9 mouse cellular contexts compared by ENCODE assay signal in genomic region chr10:90733632-90734031, GRCm38 (mm10).
A peak's percentile ranks its signal among the peaks of the same experiment; 100 is the strongest.
DNase-seq lines count a peak whose midpoint lies in the region; ATAC-seq and TF ChIP-seq lines count a peak whose summit lies in the region.
"Had no signal": no experiment of that assay in that cellular context is flagged by ENCODE, and none has a peak within 500 bp of the region (broad histone marks: within the 10 kb centered on the region; RNA-seq: fewer than 3 reads in every experiment).

No protein-coding gene starts in this region.

- 21% methylated on average over 5 of the region's 5 CpGs for WGBS in midbrain, embryonic 10.5 days
- WGBS in midbrain, embryonic 16.5 days: 23% methylated on average over 5 of the region's 5 CpGs
- WGBS in forebrain, postnatal 0 days: 23% methylated on average over 5 of the region's 5 CpGs
- WGBS in midbrain, postnatal 0 days: 31% methylated on average over 5 of the region's 5 CpGs

- H3K36me3 ChIP-seq in midbrain, embryonic 10.5 days: no peaks in the 10 kb centered on the region
- H3K36me3 ChIP-seq in midbrain, embryonic 16.5 days (ENCODE audit: control insufficient read depth, insufficient read depth, low read length): no peaks in the 10 kb centered on the region
- H3K36me3 ChIP-seq in forebrain, postnatal 0 days (ENCODE audit: insufficient read depth): no peaks in the 10 kb centered on the region
- H3K36me3 ChIP-seq in midbrain, postnatal 0 days (ENCODE audit: insufficient read depth, low read length): no peaks in the 10 kb centered on the region
- H3K36me3 ChIP-seq: heart, embryonic 15.5 days had no signal

- H3K4me1 ChIP-seq in midbrain, embryonic 10.5 days: 0 out of 2 replicates have a peak, but pooled peaks cover 6% of the 10 kb centered on the region
- peaks cover 8% of the 10 kb centered on the region for H3K4me1 ChIP-seq in midbrain, embryonic 16.5 days (ENCODE audit: control insufficient read depth, insufficient read depth, low read length)
- no peaks in the 10 kb centered on the region for H3K4me1 ChIP-seq in forebrain, postnatal 0 days (ENCODE audit: insufficient read depth)
- no peaks in the 10 kb centered on the region for H3K4me1 ChIP-seq in midbrain, postnatal 0 days (ENCODE audit: insufficient read depth, low read length)
- H3K4me1 ChIP-seq: heart, embryonic 15.5 days had no signal

- H3K4me3 ChIP-seq in midbrain, embryonic 10.5 days: no peak overlapping the region
- no peak overlapping the region for H3K4me3 ChIP-seq in midbrain, embryonic 16.5 days (ENCODE audit: low read depth, low read length)
- no peak overlapping the region for H3K4me3 ChIP-seq in forebrain, postnatal 0 days (ENCODE audit: low read depth, low read length)
- H3K4me3 ChIP-seq in midbrain, postnatal 0 days (ENCODE audit: low read depth, low read length): no peak overlapping the region
- H3K4me3 ChIP-seq: heart, embryonic 15.5 days had no signal

- no peaks in the 10 kb centered on the region for H3K27me3 ChIP-seq in midbrain, embryonic 10.5 days (ENCODE audit: low read depth, poor library complexity, severe bottlenecking)
- H3K27me3 ChIP-seq in midbrain, embryonic 16.5 days (ENCODE audit: control insufficient read depth, insufficient read depth, low read depth, low read length): no peaks in the 10 kb centered on the region
- no peaks in the 10 kb centered on the region for H3K27me3 ChIP-seq in forebrain, postnatal 0 days (ENCODE audit: insufficient read depth, low read length)
- no peaks in the 10 kb centered on the region for H3K27me3 ChIP-seq in midbrain, postnatal 0 days (ENCODE audit: insufficient read depth, low read length)
- H3K27me3 ChIP-seq: heart, embryonic 15.5 days had no signal

- no peak overlapping the region for H3K27ac ChIP-seq in midbrain, embryonic 10.5 days (replicated peaks)
- no peak overlapping the region for H3K27ac ChIP-seq in midbrain, embryonic 16.5 days (ENCODE audit: low read length)
- no peak overlapping the region for H3K27ac ChIP-seq in forebrain, postnatal 0 days (ENCODE audit: low read depth, low read length)
- no peak overlapping the region for H3K27ac ChIP-seq in midbrain, postnatal 0 days (ENCODE audit: low read depth, low read length)
- H3K27ac ChIP-seq: heart, embryonic 15.5 days had no signal

- peak; percentile 72 for TF ChIP-seq CTCF in forebrain, postnatal 0 days (IDR thresholded peaks at IDR 0.05; ENCODE audit: low read depth)
- peak; percentile 83 for TF ChIP-seq CTCF in midbrain, postnatal 0 days (IDR thresholded peaks at IDR 0.05)

- ATAC-seq in frontal cortex, adult (ENCODE audit: low TSS enrichment): 0 out of 2 replicates have a peak, but pooled peaks have one; percentile 38
- no peak for ATAC-seq in midbrain, embryonic 16.5 days
- ATAC-seq in forebrain, postnatal 0 days: peak; percentile 39; the same call in 1 of the 2 replicates
- ATAC-seq in midbrain, postnatal 0 days (ENCODE audit: low FRiP score): no peak
- no peak for ATAC-seq in inflammation-experienced regulatory T-cells, adult 6 months

- no peak overlapping the region for H3K9ac ChIP-seq in midbrain, embryonic 16.5 days (ENCODE audit: low read depth, low read length)
- H3K9ac ChIP-seq in forebrain, postnatal 0 days: no peak overlapping the region
- no peak overlapping the region for H3K9ac ChIP-seq in midbrain, postnatal 0 days (replicated peaks; ENCODE audit: low read length, poor library complexity, severe bottlenecking)
- H3K9ac ChIP-seq: heart, embryonic 15.5 days had no signal

- H3K4me2 ChIP-seq in midbrain, embryonic 16.5 days (ENCODE audit: low read length): no peak overlapping the region
- H3K4me2 ChIP-seq in forebrain, postnatal 0 days (ENCODE audit: low read depth): no peak overlapping the region
- H3K4me2 ChIP-seq in midbrain, postnatal 0 days (ENCODE audit: low read depth, low read length, poor library complexity, severe bottlenecking): no peak overlapping the region
- H3K4me2 ChIP-seq: heart, embryonic 15.5 days had no signal

- H3K9me3 ChIP-seq in midbrain, embryonic 10.5 days (replicated peaks): no peaks in the 10 kb centered on the region
- H3K9me3 ChIP-seq in midbrain, embryonic 16.5 days (replicated peaks; ENCODE audit: control insufficient read depth, low read length, poor library complexity, severe bottlenecking): no peaks in the 10 kb centered on the region
- no peaks in the 10 kb centered on the region for H3K9me3 ChIP-seq in forebrain, postnatal 0 days (ENCODE audit: low read length)
- no peaks in the 10 kb centered on the region for H3K9me3 ChIP-seq in midbrain, postnatal 0 days (ENCODE audit: low read length)
- H3K9me3 ChIP-seq: heart, embryonic 15.5 days had no signal

- DNase-seq in frontal cortex, postnatal 10 days (ENCODE audit: low spot score in 2 of 2): no peak
- DNase-seq in midbrain, embryonic 10.5 days (ENCODE audit: low spot score): peak; percentile 32
- DNase-seq in adrenal gland, postnatal 36 days: peak; percentile 29 to 55
- DNase-seq in forebrain, postnatal 0 days: peak; percentile 58
- DNase-seq in midbrain, postnatal 0 days (ENCODE audit: low spot score): peak; percentile 75

Comparison
In these comparisons a context has a peak if more than half of its experiments do, and no peak if none do; other contexts are left out.
1. ATAC-seq: peak in frontal cortex, adult (single experiment) and forebrain, postnatal 0 days (single experiment); none in midbrain, embryonic 16.5 days (single experiment), midbrain, postnatal 0 days (single experiment) and inflammation-experienced regulatory T-cells, adult 6 months (single experiment).
2. DNase-seq: peak in midbrain, embryonic 10.5 days (single experiment), adrenal gland, postnatal 36 days (2 of 2), forebrain, postnatal 0 days (single experiment) and midbrain, postnatal 0 days (single experiment); none in frontal cortex, postnatal 10 days (0 of 2).